Mouse (Mus musculus): ENCODE measurements around the gene Lrrc10. TPM values are rescaled to one million over a fixed set of nuclear protein-coding genes. Genes with fewer than 3 reads are reported as not detected.

Gene Lrrc10
- total and polyA plus RNA-seq, 2 experiments from 2014 or later: not detected

- H3K9ac ChIP-seq (replicated peaks; ENCODE audit: low read length, poor library complexity, severe bottlenecking): no peak overlapping the region
- H3K36me3 ChIP-seq (ENCODE audit: insufficient read depth, low read length): peaks cover 75% of the 10 kb centered on the region
- H3K4me2 ChIP-seq (ENCODE audit: low read depth, low read length, poor library complexity, severe bottlenecking): no peak overlapping the region
- ATAC-seq (ENCODE audit: low FRiP score): no peak
- H3K27ac ChIP-seq (ENCODE audit: low read depth, low read length): no peak overlapping the region
- H3K9me3 ChIP-seq (ENCODE audit: low read length): no peaks in the 10 kb centered on the region
- no peaks in the 10 kb centered on the region for H3K27me3 ChIP-seq (ENCODE audit: insufficient read depth, low read length)
- no peaks in the 10 kb centered on the region for H3K4me1 ChIP-seq (ENCODE audit: insufficient read depth, low read length)
- H3K4me3 ChIP-seq (ENCODE audit: low read depth, low read length): no peak overlapping the region
- peak; percentile 48 for TF ChIP-seq CTCF (IDR thresholded peaks at IDR 0.05)
- DNase-seq (ENCODE audit: low spot score): no peak
- WGBS: 93% methylated on average over 4 of the region's 4 CpGs
These were observed 10.5 kb downstream of the Lrrc10 start for GRCm38 (mm10) chr10:117055668-117056067.

- 4% methylated on average over 15 of the region's 15 CpGs for WGBS
- Histone ChIP-seq H3K9me3 (ENCODE audit: low read length) (no peaks in the 10 kb centered on the region), H3K27me3 (ENCODE audit: insufficient read depth, low read length) (no peaks in the 10 kb centered on the region), H3K4me2 (ENCODE audit: low read depth, low read length, poor library complexity, severe bottlenecking) (peak overlapping the region; percentile 54), H3K4me1 (ENCODE audit: insufficient read depth, low read length) (no peaks in the 10 kb centered on the region), H3K4me3 (ENCODE audit: low read depth, low read length) (peak overlapping the region; percentile 97), H3K36me3 (ENCODE audit: insufficient read depth, low read length) (peaks cover 29% of the 10 kb centered on the region), H3K9ac (replicated peaks; ENCODE audit: low read length, poor library complexity, severe bottlenecking) (peak overlapping the region; percentile 83), H3K27ac (ENCODE audit: low read depth, low read length) (0 out of 2 replicates have a peak overlapping the region, but pooled peaks have one; percentile 82)
- TF ChIP-seq CTCF (IDR thresholded peaks at IDR 0.05): no peak
- no peak for ATAC-seq (ENCODE audit: low FRiP score)
- DNase-seq (ENCODE audit: low spot score): no peak
These were observed 17.7 kb downstream of the Lrrc10 start for GRCm38 (mm10) chr10:117062894-117063253.

- 0% methylated on average over 68 of the region's 68 CpGs for WGBS
- Histone ChIP-seq H3K27ac (ENCODE audit: low read depth, low read length) (peak within 1 kb of the TSS; percentile 82), H3K4me3 (ENCODE audit: low read depth, low read length) (peak within 1 kb of the TSS; percentile 97)
These were observed 18.3 kb downstream of the Lrrc10 start, which contains the start of gene Cct2 for GRCm38 (mm10) chr10:117063254-117064021. Cct2 (minus strand) TSS chr10:117063814.

GRCm38 (mm10) chr10:117064076-117064475 is 18.9 kb downstream of the Lrrc10 start:
- Histone ChIP-seq H3K27ac (ENCODE audit: low read depth, low read length) (peak overlapping the region; percentile 44; the same call in 1 of the 2 replicates), H3K9ac (replicated peaks; ENCODE audit: low read length, poor library complexity, severe bottlenecking) (peak overlapping the region; percentile 83; the same call in 1 of the 2 replicates), H3K9me3 (ENCODE audit: low read length) (no peaks in the 10 kb centered on the region), H3K27me3 (ENCODE audit: insufficient read depth, low read length) (no peaks in the 10 kb centered on the region), H3K4me2 (ENCODE audit: low read depth, low read length, poor library complexity, severe bottlenecking) (peak overlapping the region; percentile 40), H3K36me3 (ENCODE audit: insufficient read depth, low read length) (peaks cover 22% of the 10 kb centered on the region), H3K4me1 (ENCODE audit: insufficient read depth, low read length) (no peaks in the 10 kb centered on the region), H3K4me3 (ENCODE audit: low read depth, low read length) (peak overlapping the region; percentile 97)
- no peak for DNase-seq (ENCODE audit: low spot score)
- peak; percentile 61; the same call in 1 of the 2 replicates for ATAC-seq (ENCODE audit: low FRiP score)
- whole genome bisulfite sequencing: 9% methylated on average over 7 of the region's 7 CpGs
- TF ChIP-seq CTCF (IDR thresholded peaks at IDR 0.05): no peak

More at GRCm38 (mm10) chr10:117063254-117064021, 18.3 kb downstream of the Lrrc10 start, which contains the start of gene Cct2:
- Histone ChIP-seq H3K36me3 (ENCODE audit: insufficient read depth, low read length) (peaks cover 26% of the 10 kb centered on the region), H3K9me3 (ENCODE audit: low read length) (no peaks in the 10 kb centered on the region), H3K4me2 (ENCODE audit: low read depth, low read length, poor library complexity, severe bottlenecking) (peak within 1 kb of the TSS; percentile 54), H3K4me1 (ENCODE audit: insufficient read depth, low read length) (no peaks in the 10 kb centered on the region), H3K27me3 (ENCODE audit: insufficient read depth, low read length) (no peaks in the 10 kb centered on the region), H3K9ac (replicated peaks; ENCODE audit: low read length, poor library complexity, severe bottlenecking) (peak within 1 kb of the TSS; percentile 83)
- DNase-seq (ENCODE audit: low spot score): peak; percentile 98
- 0 out of 2 replicates have a peak, but pooled peaks have one; percentile 5 for TF ChIP-seq CTCF (IDR thresholded peaks at IDR 0.05)
- peak; percentile 95 for ATAC-seq (ENCODE audit: low FRiP score)

GRCm38 (mm10) chr10:117069109-117069508 is 24.0 kb downstream of the Lrrc10 start:
- DNase-seq (ENCODE audit: low spot score) (no peak), ATAC-seq (ENCODE audit: low FRiP score) (no peak)
- H3K27ac ChIP-seq (ENCODE audit: low read depth, low read length): no peak overlapping the region
- over 99% methylated on average over 3 of the region's 3 CpGs for WGBS
- no peaks in the 10 kb centered on the region for H3K9me3 ChIP-seq (ENCODE audit: low read length)
- no peak overlapping the region for H3K9ac ChIP-seq (replicated peaks; ENCODE audit: low read length, poor library complexity, severe bottlenecking)
- H3K4me3 ChIP-seq (ENCODE audit: low read depth, low read length): no peak overlapping the region
- no peaks in the 10 kb centered on the region for H3K27me3 ChIP-seq (ENCODE audit: insufficient read depth, low read length)
- H3K4me1 ChIP-seq (ENCODE audit: insufficient read depth, low read length): no peaks in the 10 kb centered on the region
- no peak overlapping the region for H3K4me2 ChIP-seq (ENCODE audit: low read depth, low read length, poor library complexity, severe bottlenecking)
- peak; percentile 42 for TF ChIP-seq CTCF (IDR thresholded peaks at IDR 0.05)
- peaks cover 20% of the 10 kb centered on the region for H3K36me3 ChIP-seq (ENCODE audit: insufficient read depth, low read length)
